In genomic region chr10:80987709-80988441, GRCm38 (mm10) we compare ENCODE assay signal across 8 mouse cellular contexts. TPM values are rescaled to one million over a fixed set of nuclear protein-coding genes. Genes with fewer than 3 reads are reported as not detected.
A peak's percentile ranks its signal among the peaks of the same experiment; 100 is the strongest.
DNase-seq lines count a peak whose midpoint lies in the region; ATAC-seq and TF ChIP-seq lines count a peak whose summit lies in the region.

No protein-coding gene starts in this region.

- H3K9me3 ChIP-seq in embryonic facial prominence, embryonic 12.5 days, result no peaks in the 10 kb centered on the region
- no peaks in the 10 kb centered on the region for H3K9me3 ChIP-seq in heart, embryonic 10.5 days
- no peaks in the 10 kb centered on the region for H3K9me3 ChIP-seq in liver, embryonic 16.5 days (replicated peaks; ENCODE audit: control insufficient read depth, low read length)
- no peaks in the 10 kb centered on the region for H3K9me3 ChIP-seq in neural tube, embryonic 11.5 days (ENCODE audit: control insufficient read depth, low read length)

- H3K27me3 ChIP-seq in embryonic facial prominence, embryonic 12.5 days, result peaks cover 40% of the 10 kb centered on the region
- peaks cover 64% of the 10 kb centered on the region for H3K27me3 ChIP-seq in heart, embryonic 10.5 days (ENCODE audit: insufficient read depth, poor library complexity, severe bottlenecking)
- peaks cover 18% of the 10 kb centered on the region for H3K27me3 ChIP-seq in liver, embryonic 16.5 days (ENCODE audit: control insufficient read depth, insufficient read depth, low read depth, low read length)
- peaks cover 24% of the 10 kb centered on the region for H3K27me3 ChIP-seq in neural tube, embryonic 11.5 days (ENCODE audit: control insufficient read depth, insufficient read depth, low read length)
- no peaks in the 10 kb centered on the region for H3K27me3 ChIP-seq in testis, adult 2 months (ENCODE audit: control insufficient read depth, insufficient read depth, low read length)

- no peak overlapping the region for H3K9ac ChIP-seq in embryonic facial prominence, embryonic 12.5 days
- no peak overlapping the region for H3K9ac ChIP-seq in liver, embryonic 16.5 days (ENCODE audit: low read depth, low read length)
- no peak overlapping the region for H3K9ac ChIP-seq in neural tube, embryonic 11.5 days (ENCODE audit: low read length)

- no peak for TF ChIP-seq POLR2A in testis, adult 2 months (IDR thresholded peaks at IDR 0.05; ENCODE audit: control insufficient read depth, low read depth, low read length)

- peak; percentile 83 for DNase-seq in CD4-positive helper T cell, adult 2 months (ENCODE audit: low read depth, low spot score)
- peak; percentile 92 to 94 for DNase-seq in adrenal gland, postnatal 36 days
- DNase-seq in heart, embryonic 10.5 days (ENCODE audit: low spot score), result peak; percentile 94
- peak; percentile 72 to 84 for DNase-seq in kidney, adult 8-10 months
- DNase-seq in neural tube, embryonic 11.5 days (ENCODE audit: low spot score), result peak; percentile 90

- H3K4me1 ChIP-seq in embryonic facial prominence, embryonic 12.5 days, result peaks cover 15% of the 10 kb centered on the region
- H3K4me1 ChIP-seq in heart, embryonic 10.5 days, result peaks cover 20% of the 10 kb centered on the region
- peaks cover 4% of the 10 kb centered on the region for H3K4me1 ChIP-seq in liver, embryonic 16.5 days (ENCODE audit: control insufficient read depth, low read depth, low read length)
- H3K4me1 ChIP-seq in neural tube, embryonic 11.5 days (ENCODE audit: control insufficient read depth, insufficient read depth, low read length), result 0 out of 2 replicates have a peak, but pooled peaks cover 3% of the 10 kb centered on the region
- H3K4me1 ChIP-seq in testis, adult 2 months (ENCODE audit: control insufficient read depth, insufficient read depth, low read length), result peaks cover 8% of the 10 kb centered on the region

- no peaks in the 10 kb centered on the region for H3K36me3 ChIP-seq in embryonic facial prominence, embryonic 12.5 days
- no peaks in the 10 kb centered on the region for H3K36me3 ChIP-seq in heart, embryonic 10.5 days
- H3K36me3 ChIP-seq in liver, embryonic 16.5 days (ENCODE audit: control insufficient read depth, insufficient read depth), result no peaks in the 10 kb centered on the region
- no peaks in the 10 kb centered on the region for H3K36me3 ChIP-seq in neural tube, embryonic 11.5 days (ENCODE audit: control insufficient read depth, insufficient read depth, low read length)
- no peaks in the 10 kb centered on the region for H3K36me3 ChIP-seq in testis, adult 2 months (ENCODE audit: control insufficient read depth, insufficient read depth, low read length)

- WGBS in embryonic facial prominence, embryonic 12.5 days, result 10% methylated on average over 10 of the region's 10 CpGs
- WGBS in heart, embryonic 10.5 days, result 8% methylated on average over 10 of the region's 10 CpGs
- WGBS in liver, embryonic 16.5 days (ENCODE audit: insufficient replicate concordance), result 9% methylated on average over 10 of the region's 10 CpGs
- 13% methylated on average over 10 of the region's 10 CpGs for WGBS in neural tube, embryonic 11.5 days

- H3K4me3 ChIP-seq in embryonic facial prominence, embryonic 12.5 days, result no peak overlapping the region
- no peak overlapping the region for H3K4me3 ChIP-seq in heart, embryonic 10.5 days
- no peak overlapping the region for H3K4me3 ChIP-seq in liver, embryonic 16.5 days (ENCODE audit: low read depth, low read length)
- H3K4me3 ChIP-seq in neural tube, embryonic 11.5 days (ENCODE audit: low read depth, low read length), result no peak overlapping the region
- H3K4me3 ChIP-seq in testis, adult 2 months (ENCODE audit: control insufficient read depth, low read depth, low read length), result no peak overlapping the region

- peak; percentile 84 for ATAC-seq in embryonic facial prominence, embryonic 12.5 days (ENCODE audit: insufficient number of reproducible peaks, insufficient read depth, low FRiP score, low TSS enrichment)
- ATAC-seq in liver, embryonic 16.5 days (ENCODE audit: low read depth), result peak; percentile 66
- peak; percentile 68; the same call in 1 of the 2 replicates for ATAC-seq in neural tube, embryonic 11.5 days (ENCODE audit: insufficient read depth, low FRiP score, low TSS enrichment)

- 0 out of 2 replicates have a peak overlapping the region, but pooled peaks have one; percentile 32 for H3K27ac ChIP-seq in embryonic facial prominence, embryonic 12.5 days
- peak overlapping the region; percentile 72 for H3K27ac ChIP-seq in heart, embryonic 10.5 days
- H3K27ac ChIP-seq in liver, embryonic 16.5 days (ENCODE audit: low read length), result no peak overlapping the region
- H3K27ac ChIP-seq in neural tube, embryonic 11.5 days (ENCODE audit: low read depth, low read length), result no peak overlapping the region
- H3K27ac ChIP-seq in testis, adult 2 months (ENCODE audit: control insufficient read depth, insufficient read depth, low read depth, low read length), result no peak overlapping the region

- peak; percentile 92 for TF ChIP-seq CTCF in testis, adult 2 months (IDR thresholded peaks at IDR 0.05; ENCODE audit: control insufficient read depth, insufficient read depth, insufficient replicate concordance, low read depth, low read length)

- no peak overlapping the region for H3K4me2 ChIP-seq in embryonic facial prominence, embryonic 12.5 days (replicated peaks)
- no peak overlapping the region for H3K4me2 ChIP-seq in liver, embryonic 16.5 days (ENCODE audit: low read depth, low read length)
- H3K4me2 ChIP-seq in neural tube, embryonic 11.5 days (ENCODE audit: low read depth), result no peak overlapping the region

RNA-seq across cellular contexts. Expression of gene Gng7, which starts 26.9 kb away (rescaled TPM):
- total RNA-seq in adrenal gland, postnatal 36 days (2021), result 1 to 10 TPM; 6.4 to 6.7 TPM
- polyA plus RNA-seq in embryonic facial prominence, embryonic 12.5 days (2016; fragmentation: Nextera tagmentation; extraction: Ambion mirVana), result 11.0 and 11.4 TPM in 2 replicates
- polyA plus RNA-seq in heart, embryonic 10.5 days (2016; fragmentation: Nextera tagmentation; extraction: Ambion mirVana), result 1.5 and 2.1 TPM in 2 replicates
- polyA plus RNA-seq in liver, embryonic 16.5 days (2015; fragmentation: Nextera tagmentation; extraction: Ambion mirVana), result 0.36 and 0.44 TPM in 2 replicates
- 8.1 and 9.4 TPM in 2 replicates for polyA plus RNA-seq in neural tube, embryonic 11.5 days (2014; fragmentation: Nextera tagmentation; extraction: Ambion mirVana)
- polyA plus RNA-seq in testis, adult 2 months (2012; rRNA removed), result 1.0 and 1.6 TPM in 2 replicates

RNA-seq across cellular contexts. Expression of gene Diras1, which starts 37.6 kb away (rescaled TPM):
- total RNA-seq in adrenal gland, postnatal 36 days (2021), result 1 to 10 TPM; 1.2 to 1.5 TPM
- 1.9 and 2.1 TPM in 2 replicates for polyA plus RNA-seq in embryonic facial prominence, embryonic 12.5 days (2016; fragmentation: Nextera tagmentation; extraction: Ambion mirVana)
- 0.08 and 0.11 TPM in 2 replicates for polyA plus RNA-seq in heart, embryonic 10.5 days (2016; fragmentation: Nextera tagmentation; extraction: Ambion mirVana)
- polyA plus RNA-seq in liver, embryonic 16.5 days (2015; fragmentation: Nextera tagmentation; extraction: Ambion mirVana), result not detected in 2 replicates
- polyA plus RNA-seq in neural tube, embryonic 11.5 days (2014; fragmentation: Nextera tagmentation; extraction: Ambion mirVana), result 4.2 and 4.7 TPM in 2 replicates
- 0.95 and 1.4 TPM in 2 replicates for polyA plus RNA-seq in testis, adult 2 months (2012; rRNA removed)

RNA-seq across cellular contexts. Expression of gene Slc39a3, which starts 49.4 kb away (rescaled TPM):
- total RNA-seq in adrenal gland, postnatal 36 days (2021), result 10 to 100 TPM; 33.2 to 68.5 TPM
- polyA plus RNA-seq in embryonic facial prominence, embryonic 12.5 days (2016; fragmentation: Nextera tagmentation; extraction: Ambion mirVana), result 21.8 and 21.9 TPM in 2 replicates
- polyA plus RNA-seq in heart, embryonic 10.5 days (2016; fragmentation: Nextera tagmentation; extraction: Ambion mirVana), result 8.9 and 10.7 TPM in 2 replicates
- polyA plus RNA-seq in liver, embryonic 16.5 days (2015; fragmentation: Nextera tagmentation; extraction: Ambion mirVana), result 5.5 TPM in 2 replicates
- 13.3 and 14.5 TPM in 2 replicates for polyA plus RNA-seq in neural tube, embryonic 11.5 days (2014; fragmentation: Nextera tagmentation; extraction: Ambion mirVana)
- 39.6 and 46.3 TPM in 2 replicates for polyA plus RNA-seq in testis, adult 2 months (2012; rRNA removed)

RNA-seq across cellular contexts. Expression of gene Gadd45b, which starts 58.0 kb away (rescaled TPM):
- 100 to 1,000 TPM in 1 of 2 experiments, 10 to 100 TPM in 1; 81.7 to 149 TPM for total RNA-seq in adrenal gland, postnatal 36 days (2021)
- polyA plus RNA-seq in embryonic facial prominence, embryonic 12.5 days (2016; fragmentation: Nextera tagmentation; extraction: Ambion mirVana), result 15.9 and 20.5 TPM in 2 replicates
- 17.1 and 20.1 TPM in 2 replicates for polyA plus RNA-seq in heart, embryonic 10.5 days (2016; fragmentation: Nextera tagmentation; extraction: Ambion mirVana)
- polyA plus RNA-seq in liver, embryonic 16.5 days (2015; fragmentation: Nextera tagmentation; extraction: Ambion mirVana), result 4.0 and 5.0 TPM in 2 replicates
- 7.9 and 8.5 TPM in 2 replicates for polyA plus RNA-seq in neural tube, embryonic 11.5 days (2014; fragmentation: Nextera tagmentation; extraction: Ambion mirVana)
- 7.8 and 9.1 TPM in 2 replicates for polyA plus RNA-seq in testis, adult 2 months (2012; rRNA removed)

Comparison
In these comparisons a context has a peak if more than half of its experiments do, and no peak if none do; other contexts are left out.
1. H3K27ac ChIP-seq: peak in embryonic facial prominence, embryonic 12.5 days (single experiment) and heart, embryonic 10.5 days (single experiment); none in liver, embryonic 16.5 days (single experiment), neural tube, embryonic 11.5 days (single experiment) and testis, adult 2 months (single experiment).
2. Peak in every context shown above with its lines, with median percentiles within 50 percentile points of each other: DNase-seq and ATAC-seq.